ENCODE assay signal across 19 mouse cellular contexts in genomic region chr4:75819193-75819603, GRCm38 (mm10).
A peak's percentile ranks its signal among the peaks of the same experiment; 100 is the strongest.
DNase-seq lines count a peak whose midpoint lies in the region; ATAC-seq and TF ChIP-seq lines count a peak whose summit lies in the region.
"Had no signal": no experiment of that assay in that cellular context is flagged by ENCODE, and none has a peak within 500 bp of the region (broad histone marks: within the 10 kb centered on the region; RNA-seq: fewer than 3 reads in every experiment).

No protein-coding gene starts in this region.

- no peak overlapping the region for H3K9ac ChIP-seq in intestine, postnatal 0 days (ENCODE audit: low read depth, low read length)
- H3K9ac ChIP-seq in liver, embryonic 15.5 days: no peak overlapping the region
- no peak overlapping the region for H3K9ac ChIP-seq in stomach, embryonic 16.5 days (ENCODE audit: low read length)
- H3K9ac ChIP-seq: forebrain, embryonic 13.5 days; hindbrain, embryonic 12.5 days; midbrain, embryonic 13.5 days; neural tube, embryonic 13.5 days had no signal

- H3K27me3 ChIP-seq in intestine, postnatal 0 days (replicated peaks; ENCODE audit: control insufficient read depth, insufficient read depth, low read length): no peaks in the 10 kb centered on the region
- H3K27me3 ChIP-seq in liver, embryonic 15.5 days: no peaks in the 10 kb centered on the region
- H3K27me3 ChIP-seq in stomach, embryonic 16.5 days (ENCODE audit: control insufficient read depth, insufficient read depth, low read length): no peaks in the 10 kb centered on the region
- H3K27me3 ChIP-seq: forebrain, embryonic 13.5 days; hindbrain, embryonic 12.5 days; midbrain, embryonic 13.5 days; neural tube, embryonic 13.5 days had no signal

- DNase-seq in c-Kit-positive CD71-positive TER-119-negative erythroid progenitor cells, embryonic 14.5 days (ENCODE audit: low read depth): peak; percentile 34
- no peak for DNase-seq in gastrocnemius, adult 2 months
- DNase-seq in frontal cortex, postnatal 25 days (ENCODE audit: low spot score in 2 of 2): no peak
- DNase-seq in layer of hippocampus, postnatal 36 days: no peak
- no peak for DNase-seq in adrenal gland, adult (ENCODE audit: inconsistent age in 2 of 2, low spot score in 1 of 2)
- DNase-seq: adrenal gland, postnatal 10 days; B cell, adult 2 months; cerebellum, adult 18-20 months; cerebellum, postnatal 36 days; right cerebral cortex, adult 18-20 months had no signal

- H3K4me2 ChIP-seq in intestine, postnatal 0 days (replicated peaks; ENCODE audit: low read depth): no peak overlapping the region
- 0 out of 2 replicates have a peak overlapping the region, but pooled peaks have one; percentile 1 for H3K4me2 ChIP-seq in liver, embryonic 15.5 days
- no peak overlapping the region for H3K4me2 ChIP-seq in stomach, embryonic 16.5 days (ENCODE audit: low read depth, low read length)
- H3K4me2 ChIP-seq: forebrain, embryonic 13.5 days; hindbrain, embryonic 12.5 days; midbrain, embryonic 13.5 days; neural tube, embryonic 13.5 days had no signal

- 32% methylated on average over 2 of the region's 2 CpGs for WGBS in intestine, postnatal 0 days
- 10% methylated on average over 2 of the region's 2 CpGs for WGBS in liver, embryonic 15.5 days (ENCODE audit: insufficient replicate concordance)
- WGBS in stomach, embryonic 16.5 days: 40% methylated on average over 2 of the region's 2 CpGs

- no peaks in the 10 kb centered on the region for H3K9me3 ChIP-seq in intestine, postnatal 0 days (ENCODE audit: control insufficient read depth)
- H3K9me3 ChIP-seq in liver, embryonic 15.5 days (replicated peaks): no peaks in the 10 kb centered on the region
- H3K9me3 ChIP-seq in stomach, embryonic 16.5 days (replicated peaks; ENCODE audit: control insufficient read depth, low read length): no peaks in the 10 kb centered on the region
- H3K9me3 ChIP-seq: embryonic facial prominence, embryonic 10.5 days; forebrain, embryonic 13.5 days; heart, embryonic 10.5 days; hindbrain, embryonic 12.5 days; midbrain, embryonic 13.5 days; neural tube, embryonic 13.5 days had no signal

- peak; percentile 92 for ATAC-seq in intestine, postnatal 0 days
- ATAC-seq in liver, embryonic 15.5 days (ENCODE audit: insufficient read depth): peak; percentile 63; the same call in 1 of the 2 replicates
- ATAC-seq in stomach, embryonic 16.5 days (ENCODE audit: insufficient read depth, low FRiP score): peak; percentile 56; the same call in 1 of the 2 replicates
- ATAC-seq: forebrain, embryonic 13.5 days; midbrain, embryonic 13.5 days had no signal

- H3K4me1 ChIP-seq in intestine, postnatal 0 days (replicated peaks; ENCODE audit: control insufficient read depth, insufficient read depth, low read length): no peaks in the 10 kb centered on the region
- H3K4me1 ChIP-seq in liver, embryonic 15.5 days (replicated peaks): peaks cover 11% of the 10 kb centered on the region; the same call in 1 of the 2 replicates
- H3K4me1 ChIP-seq in stomach, embryonic 16.5 days (ENCODE audit: control insufficient read depth, insufficient read depth, low read length): no peaks in the 10 kb centered on the region
- H3K4me1 ChIP-seq: embryonic facial prominence, embryonic 10.5 days; forebrain, embryonic 13.5 days; hindbrain, embryonic 12.5 days; midbrain, embryonic 13.5 days; neural tube, embryonic 13.5 days had no signal

- intact Hi-C loops in gastrocnemius, adult 2 months (cut with DNase I): no loop called here

- no peak overlapping the region for H3K27ac ChIP-seq in intestine, postnatal 0 days (ENCODE audit: low read depth, low read length)
- no peak overlapping the region for H3K27ac ChIP-seq in liver, embryonic 15.5 days (replicated peaks)
- H3K27ac ChIP-seq in stomach, embryonic 16.5 days (ENCODE audit: low read length): no peak overlapping the region
- no peak overlapping the region for H3K27ac ChIP-seq in gastrocnemius, adult 2 months
- H3K27ac ChIP-seq: embryonic facial prominence, embryonic 10.5 days; forebrain, embryonic 13.5 days; heart, embryonic 10.5 days; hindbrain, embryonic 12.5 days; midbrain, embryonic 13.5 days; neural tube, embryonic 13.5 days had no signal

- H3K4me3 ChIP-seq in intestine, postnatal 0 days (ENCODE audit: low read depth, low read length): no peak overlapping the region
- H3K4me3 ChIP-seq in liver, embryonic 15.5 days (replicated peaks): no peak overlapping the region
- no peak overlapping the region for H3K4me3 ChIP-seq in stomach, embryonic 16.5 days (replicated peaks; ENCODE audit: low read length)
- H3K4me3 ChIP-seq in gastrocnemius, adult 2 months: no peak overlapping the region
- H3K4me3 ChIP-seq: embryonic facial prominence, embryonic 10.5 days; forebrain, embryonic 13.5 days; heart, embryonic 10.5 days; hindbrain, embryonic 12.5 days; midbrain, embryonic 13.5 days; neural tube, embryonic 13.5 days had no signal

- H3K36me3 ChIP-seq in intestine, postnatal 0 days (ENCODE audit: control insufficient read depth, insufficient read depth): no peaks in the 10 kb centered on the region
- H3K36me3 ChIP-seq in liver, embryonic 15.5 days (replicated peaks): no peaks in the 10 kb centered on the region
- no peaks in the 10 kb centered on the region for H3K36me3 ChIP-seq in stomach, embryonic 16.5 days (ENCODE audit: control insufficient read depth, insufficient read depth, low read length)
- H3K36me3 ChIP-seq: embryonic facial prominence, embryonic 10.5 days; heart, embryonic 10.5 days; hindbrain, embryonic 12.5 days; midbrain, embryonic 13.5 days; neural tube, embryonic 13.5 days had no signal

- no peak for TF ChIP-seq CTCF in intestine, postnatal 0 days (IDR thresholded peaks at IDR 0.05; ENCODE audit: low read depth)
- TF ChIP-seq CTCF in gastrocnemius, adult 2 months (IDR thresholded peaks at IDR 0.05): no peak
